Mouse (Mus musculus) CH12F3 (cell line): ENCODE data around the gene Pdik1l.
"Not testable (repeated sequence)": the region's sequence is repeated elsewhere in the genome, so short reads cannot be mapped to it uniquely, and the experiment has no call there.

ENCODE experiments used
- in situ Hi-C: fragments of 300-500 bp; cut with MboI; formaldehyde crosslinking; loops from 2 replicates; pipeline ENCODE4 v1.14.3; 2020; ENCODE audit warnings: low sequenced_read_pairs

Gene Pdik1l

DNA sequence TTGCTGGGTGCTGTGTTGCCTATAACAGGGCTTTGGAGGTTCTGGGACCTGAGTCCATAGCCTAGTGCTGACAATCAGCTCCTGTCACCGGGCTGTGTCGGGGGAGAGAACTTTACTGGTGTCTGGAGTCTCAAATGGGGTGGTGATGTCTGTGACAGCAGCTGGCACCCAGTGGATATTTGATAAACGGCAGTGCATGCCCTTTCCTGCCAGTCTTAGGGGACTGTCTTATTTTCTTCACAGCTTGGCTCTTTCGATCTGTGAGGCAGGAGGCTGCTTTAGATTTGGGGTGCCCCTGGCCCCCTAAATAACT is 11.8 kb upstream of the Pdik1l start:
- in situ Hi-C loops, result no loop called here

DNA sequence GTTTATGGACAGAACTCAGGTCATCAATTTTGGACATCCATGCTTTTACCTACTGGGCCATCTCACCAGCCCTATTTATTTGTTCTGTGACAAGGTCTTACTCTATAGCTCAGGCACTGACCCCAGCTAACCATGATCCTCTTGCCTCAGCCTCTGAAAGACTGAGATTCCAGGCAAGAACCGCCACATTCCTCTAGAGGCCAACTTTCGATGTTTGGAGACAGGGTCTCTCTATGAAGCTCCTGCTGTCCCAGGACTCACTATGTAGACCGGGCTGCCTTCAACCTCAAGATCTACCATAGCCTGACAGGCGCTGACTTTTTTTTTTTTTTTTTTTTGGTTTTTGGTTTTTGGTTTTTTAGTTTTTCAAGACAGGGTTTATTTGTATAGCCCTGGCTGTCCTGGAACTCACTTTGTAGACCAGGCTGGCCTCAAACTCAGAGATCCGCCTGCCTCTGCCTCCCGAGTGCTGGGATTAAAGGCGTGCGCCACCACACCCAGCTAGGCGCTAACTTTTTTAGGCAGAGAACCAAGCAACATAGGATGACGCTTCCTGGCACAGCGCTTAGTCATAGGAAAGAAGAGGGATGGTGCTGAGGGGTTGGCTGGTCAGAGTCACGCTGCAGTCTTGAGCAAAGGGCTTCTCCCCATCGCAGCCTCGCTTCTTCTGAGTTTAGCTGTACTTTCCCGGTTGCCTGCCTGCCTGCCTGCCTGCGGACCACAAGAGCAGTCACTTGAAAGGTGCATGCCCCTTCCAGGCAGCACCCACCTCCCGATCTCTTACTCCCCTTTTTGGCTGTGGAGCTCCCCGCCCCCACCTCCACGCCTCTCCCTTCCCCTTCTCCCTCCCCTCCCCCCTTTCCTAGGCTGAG is 11.2 kb upstream of the Pdik1l start:
- in situ Hi-C loops, result no loop called here

DNA sequence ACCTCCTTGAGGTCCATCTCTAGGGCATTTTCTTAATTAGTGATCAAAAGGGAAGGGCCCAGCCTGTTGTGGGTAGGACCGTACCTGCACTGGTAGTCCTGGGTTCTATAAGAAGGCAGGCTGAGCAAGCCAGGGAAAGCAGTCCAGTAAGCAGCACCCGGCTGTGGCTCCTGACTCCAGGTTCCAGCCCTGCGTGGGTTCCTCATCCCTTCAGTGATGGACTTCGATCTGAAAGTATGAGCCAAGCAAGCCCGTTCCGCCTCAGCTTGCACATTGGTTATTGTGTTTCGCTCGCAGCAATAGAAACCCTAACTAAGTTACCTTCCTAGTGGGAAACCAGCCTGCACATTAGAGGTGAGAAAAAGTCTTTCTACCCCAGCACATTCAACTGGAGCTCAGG is 9.7 kb upstream of the Pdik1l start:
- in situ Hi-C loops, result no loop called here

DNA sequence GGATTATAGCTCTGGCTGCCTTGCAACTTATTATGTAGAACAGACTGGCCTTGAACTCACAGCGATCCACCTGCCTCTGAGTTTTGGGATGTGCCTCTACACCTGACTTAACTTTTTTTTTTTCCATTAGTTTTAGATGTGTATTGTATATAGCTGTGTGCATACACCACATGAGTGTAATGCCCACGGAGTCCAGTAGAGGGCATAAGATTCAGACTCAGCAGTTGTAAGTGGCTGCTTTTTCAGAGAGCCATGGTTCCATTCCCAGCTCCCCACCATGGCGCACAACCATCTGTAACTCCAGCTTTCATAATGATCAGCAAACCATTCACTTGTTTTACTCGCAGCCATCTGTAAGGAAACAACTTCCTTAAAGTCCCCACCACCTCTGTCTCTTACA is 8.8 kb upstream of the Pdik1l start:
- in situ Hi-C loops, result no loop called here

DNA sequence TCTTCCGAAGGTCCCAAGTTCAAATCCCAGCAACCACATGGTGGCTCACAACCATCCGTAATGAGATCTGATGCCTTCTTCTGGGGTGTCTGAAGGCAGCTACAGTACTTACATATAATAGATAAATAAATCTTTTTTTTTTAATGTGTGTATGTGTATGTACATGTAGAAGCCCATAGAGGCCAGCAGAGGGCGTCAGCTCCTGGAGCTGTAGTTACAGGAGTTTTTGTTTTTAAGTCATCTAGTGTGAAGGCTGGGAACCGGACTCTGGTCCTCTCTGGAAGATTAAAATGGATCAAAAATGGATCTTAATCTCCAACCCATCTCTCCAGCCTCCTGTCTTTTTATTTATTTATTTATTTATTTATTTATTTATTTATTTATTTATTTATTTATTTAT is 8.4 kb upstream of the Pdik1l start:
- in situ Hi-C loops, result not testable (repeated sequence)

DNA sequence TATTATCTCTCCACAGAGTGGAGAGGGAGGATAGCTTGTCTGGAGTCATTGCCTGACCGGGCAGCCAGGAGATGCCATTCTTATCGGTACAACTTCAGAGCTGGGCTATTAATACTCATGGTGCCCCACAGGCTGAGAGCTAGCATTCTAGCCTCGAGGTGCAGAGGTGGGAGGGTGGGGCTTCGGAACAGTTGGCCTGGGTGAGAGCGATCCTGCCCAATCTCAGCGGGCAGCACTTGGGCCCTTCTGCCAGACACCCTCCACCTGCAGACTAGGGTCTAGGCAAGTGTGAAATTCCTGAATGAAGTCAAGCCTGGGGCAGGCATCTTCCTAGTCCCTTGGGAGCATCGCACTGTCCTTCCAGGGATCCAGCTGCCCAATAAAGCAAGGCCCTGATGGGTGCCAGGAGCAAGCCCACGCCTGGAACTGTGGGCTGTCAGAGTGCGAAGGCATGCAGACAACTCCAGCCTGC is 6.0 kb upstream of the Pdik1l start:
- in situ Hi-C loops, result no loop called here

DNA sequence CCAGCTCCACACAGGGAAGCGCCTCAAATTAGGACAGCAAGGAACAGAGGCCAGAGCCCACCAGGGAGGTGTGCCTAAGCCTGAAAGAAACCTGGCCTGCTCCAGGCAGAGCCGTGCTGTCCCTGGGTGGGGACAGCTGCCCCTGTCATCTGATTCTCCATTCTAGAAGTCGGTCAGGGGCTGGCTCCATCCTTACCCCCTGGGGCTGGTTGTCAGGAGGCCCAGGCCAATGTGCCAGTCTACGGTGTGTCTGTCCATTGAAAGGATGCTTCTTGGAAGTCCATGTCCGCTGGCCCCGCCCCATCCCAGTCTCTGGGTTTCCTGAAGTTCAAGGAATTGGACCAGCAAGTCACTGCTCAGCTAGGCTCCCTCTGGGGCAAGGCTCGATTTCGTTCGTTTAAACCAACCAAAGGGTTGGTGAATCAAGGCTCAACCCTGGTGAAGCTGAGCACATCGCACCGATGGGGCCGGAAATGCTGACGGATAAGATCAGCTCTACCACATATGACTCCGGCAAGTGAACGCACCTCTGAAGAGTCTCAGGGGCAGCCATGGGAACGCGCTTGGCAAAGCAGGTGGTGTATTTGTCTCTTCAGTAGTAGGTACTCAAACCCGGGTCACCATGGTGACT is 5.5 kb upstream of the Pdik1l start:
- in situ Hi-C loops, result no loop called here

DNA sequence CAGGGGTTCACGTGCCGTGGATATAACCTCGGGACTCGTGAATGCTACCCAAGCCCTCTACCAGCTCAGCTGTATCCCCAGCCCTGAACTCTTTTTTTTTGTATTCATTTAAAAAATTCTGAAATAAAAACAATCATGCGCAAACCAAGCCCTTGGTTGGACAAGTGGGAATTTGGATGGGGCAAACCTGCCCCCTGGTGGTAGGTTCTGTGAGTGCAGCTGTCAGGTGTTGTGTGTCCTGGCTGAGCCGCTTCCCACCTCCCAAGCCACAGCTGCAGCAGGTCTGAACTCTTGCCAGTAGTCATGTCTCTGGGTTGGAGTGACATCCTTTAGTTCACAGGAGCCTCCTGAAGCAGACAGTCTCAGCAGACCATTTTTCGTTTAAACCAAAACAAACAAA is 4.4 kb upstream of the Pdik1l start:
- in situ Hi-C loops, result no loop called here

DNA sequence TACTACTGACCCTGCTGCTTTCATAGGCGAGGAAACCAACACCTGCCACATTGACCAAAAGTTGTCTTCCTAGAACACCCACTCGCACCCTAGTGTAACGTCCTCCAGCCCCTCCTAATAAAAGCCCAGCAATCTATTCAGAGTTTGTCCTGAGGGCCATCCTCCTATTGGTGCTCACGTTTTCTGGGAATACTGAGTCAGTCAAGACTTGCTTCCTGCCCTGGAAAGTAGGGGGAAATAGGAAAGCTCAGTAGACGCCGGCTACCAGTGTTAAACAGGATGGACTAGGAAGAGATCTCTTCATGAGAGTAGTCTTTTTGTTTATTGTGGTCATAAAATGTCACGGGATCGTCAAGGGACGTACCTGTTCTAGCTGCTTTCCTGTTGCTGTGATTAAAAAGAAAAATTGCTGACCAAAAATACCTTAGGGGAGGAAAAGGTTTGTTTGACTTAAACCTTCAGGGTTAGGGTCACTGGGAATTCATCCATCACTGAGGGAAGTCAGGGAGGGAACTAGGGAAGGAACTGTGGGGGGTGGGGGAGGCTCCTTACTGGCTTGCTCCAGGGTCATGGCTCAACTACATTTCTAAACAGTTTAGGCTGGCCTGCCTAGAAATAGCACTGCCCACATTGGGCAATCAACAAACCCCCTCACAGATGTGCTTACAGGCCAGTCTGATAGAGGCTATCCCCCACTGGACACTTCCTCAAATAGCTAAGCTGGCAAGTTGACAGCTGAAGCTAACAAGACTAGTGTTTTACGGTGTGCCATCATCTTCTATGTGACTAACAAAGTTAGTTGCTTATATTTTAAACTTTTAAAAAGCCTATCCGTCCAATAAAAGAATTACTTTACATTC is 932 bp upstream of the Pdik1l start:
- in situ Hi-C loops, result no loop called here

DNA sequence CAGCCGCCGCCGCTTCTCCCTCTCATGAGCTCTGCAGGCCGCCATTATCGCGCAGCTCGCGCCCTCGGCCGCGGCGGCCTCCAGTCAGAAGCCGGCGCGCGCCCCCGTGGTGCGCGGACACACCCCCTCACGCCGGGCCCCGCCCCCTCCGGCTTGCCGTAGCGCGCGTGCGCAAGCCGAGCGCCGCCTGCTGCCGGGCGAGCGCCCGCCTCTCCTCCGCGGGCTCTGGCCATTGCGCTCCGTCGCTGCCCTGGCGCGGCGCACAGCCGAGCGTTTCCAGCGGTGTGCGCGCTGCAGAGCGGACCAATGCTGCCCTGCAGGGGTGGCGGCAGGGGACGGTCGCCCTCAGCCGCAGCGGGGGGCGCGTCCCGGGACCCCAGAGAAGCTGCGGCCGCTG is 529 bp downstream of the Pdik1l start:
- in situ Hi-C loops, result no loop called here

DNA sequence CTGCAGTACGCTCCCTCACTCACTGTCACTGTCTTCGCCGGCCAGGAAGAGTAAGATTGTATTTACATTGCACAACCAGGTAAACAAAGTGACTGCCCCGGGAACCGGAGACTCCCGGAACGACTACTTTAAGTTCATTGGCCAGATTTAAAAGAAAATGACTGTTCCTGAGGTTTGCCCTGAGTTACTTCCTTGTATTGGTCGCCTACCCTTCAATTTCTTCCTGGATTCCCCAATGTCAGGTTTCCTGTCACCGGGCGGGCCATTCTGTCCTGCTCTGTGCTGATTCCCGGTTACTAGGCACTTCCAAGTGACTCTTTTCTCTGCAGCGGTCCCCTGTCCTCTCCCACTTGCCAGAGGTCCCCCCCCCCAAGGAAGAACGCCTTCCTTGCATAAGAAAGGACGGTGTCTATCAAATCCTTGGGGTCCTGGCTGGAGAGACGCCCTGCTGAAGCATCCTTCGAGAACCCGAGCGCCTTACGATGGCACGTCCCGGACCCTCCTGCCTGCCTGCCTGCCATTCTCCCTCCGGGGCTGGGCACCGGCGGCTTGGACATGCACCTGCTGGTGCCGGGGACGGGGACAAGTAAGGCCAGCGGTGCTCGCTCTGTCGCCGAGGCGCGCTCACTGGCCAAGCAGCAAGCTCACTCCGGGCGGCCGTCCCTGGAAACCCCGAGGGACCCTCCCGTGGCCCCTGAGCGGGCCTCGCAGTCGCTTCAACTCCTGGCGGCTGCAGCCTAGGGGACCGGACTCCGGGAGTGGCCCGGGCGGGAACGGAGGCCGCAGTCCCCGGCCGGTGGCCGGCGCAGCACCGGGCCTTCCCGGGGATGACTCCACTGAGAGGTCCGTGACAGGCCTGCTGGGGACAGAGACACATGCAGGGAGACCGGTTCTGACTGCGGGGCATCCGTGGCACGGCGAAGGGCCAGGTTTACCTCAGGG is 1.2 kb downstream of the Pdik1l start:
- in situ Hi-C loops, result no loop called here

DNA sequence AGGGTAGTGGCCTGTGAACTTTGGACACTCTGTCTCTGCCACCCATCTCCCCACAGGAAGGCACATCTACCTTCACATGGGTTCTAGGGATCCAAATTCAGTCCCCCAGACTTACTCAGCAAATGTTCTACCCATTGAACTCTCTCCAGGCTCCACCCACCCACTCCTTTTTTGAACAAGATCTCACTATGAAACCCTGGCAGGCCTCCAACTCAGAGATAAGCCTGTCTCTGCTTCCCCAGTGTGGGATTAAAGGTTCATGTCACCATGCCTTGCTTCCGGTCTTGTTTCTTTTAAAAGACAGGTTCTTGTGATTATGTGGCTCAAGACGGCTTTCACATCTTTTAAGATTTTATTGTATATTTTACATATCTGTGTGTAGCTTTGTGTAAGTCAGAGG is 2.8 kb downstream of the Pdik1l start:
- in situ Hi-C loops, result no loop called here

DNA sequence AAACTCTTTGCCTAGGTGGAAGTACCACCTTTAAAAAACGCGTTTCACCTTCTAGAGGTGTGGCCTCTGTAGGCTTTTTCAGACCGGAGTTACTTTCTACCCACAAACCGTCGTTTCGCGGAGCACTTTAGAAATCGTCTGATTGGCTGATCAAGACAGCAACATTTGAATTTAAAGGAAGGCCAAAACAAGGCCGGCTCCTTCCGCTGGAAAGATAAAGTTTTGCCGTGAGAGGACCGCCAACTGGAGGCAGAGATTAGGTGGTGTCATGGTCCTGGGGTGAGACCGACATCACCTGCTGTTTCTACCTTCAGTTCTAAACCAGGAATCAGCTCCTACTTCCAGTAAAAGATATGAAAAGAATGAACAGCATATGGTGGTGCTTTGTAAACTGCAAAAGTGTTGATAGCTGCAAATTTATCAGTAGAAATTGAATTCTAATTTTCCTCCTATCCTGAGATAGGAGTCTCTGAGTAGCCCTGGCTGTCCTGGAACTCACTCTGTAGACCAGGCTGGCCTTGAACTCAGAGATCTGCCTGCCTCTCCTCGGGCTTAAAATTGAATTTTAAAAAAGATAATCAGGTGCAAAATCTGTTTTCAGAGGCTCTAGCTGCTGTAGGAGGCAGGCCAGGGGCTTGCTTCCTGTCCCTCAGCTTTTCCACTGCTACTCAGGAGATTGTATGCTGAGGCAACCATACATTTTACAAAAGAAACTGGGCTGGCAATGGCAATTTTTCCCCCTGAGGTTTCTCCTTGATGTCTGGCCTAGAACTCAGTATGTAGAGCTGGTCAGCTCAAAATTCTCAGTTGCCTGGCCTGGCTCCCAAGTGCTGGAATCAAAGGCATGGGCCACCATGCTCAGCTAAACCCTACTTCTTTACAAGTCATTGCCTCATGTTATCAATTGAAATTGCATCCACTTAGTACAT is 14.0 kb downstream of the Pdik1l start:
- in situ Hi-C loops, result no loop called here

DNA sequence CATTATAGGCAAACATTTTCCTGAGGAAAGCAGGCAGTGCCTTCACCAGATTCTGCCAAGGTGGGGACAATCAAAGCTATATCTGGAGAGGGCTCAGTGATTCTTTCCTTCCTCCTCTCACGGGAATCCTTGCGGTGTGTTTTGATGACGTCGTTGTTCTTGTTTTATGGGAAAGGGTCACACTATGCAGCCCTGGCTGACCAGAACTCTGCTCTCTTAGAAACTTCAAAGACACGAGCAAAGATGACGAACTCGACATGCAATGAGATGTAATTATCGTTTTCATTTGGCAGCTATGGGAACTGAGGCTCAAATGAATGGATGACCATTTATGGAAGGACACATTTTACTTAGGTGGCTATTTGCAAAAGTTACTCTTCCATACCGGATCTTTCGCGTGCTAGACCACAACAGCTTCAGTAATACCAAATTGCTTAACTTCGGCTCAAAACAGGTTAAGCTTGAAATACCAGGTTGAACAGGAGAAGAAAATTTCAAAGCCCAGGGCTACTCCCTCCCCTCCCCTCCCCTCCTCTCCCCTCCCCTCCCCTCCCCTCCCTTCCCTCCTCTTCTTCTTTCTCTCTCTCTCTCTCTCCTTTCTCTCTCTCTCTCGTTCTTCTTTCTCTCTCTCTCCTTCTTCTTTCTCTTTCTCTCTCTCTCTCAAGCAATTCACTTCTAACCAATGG is 14.8 kb downstream of the Pdik1l start:
- in situ Hi-C loops, result no loop called here

DNA sequence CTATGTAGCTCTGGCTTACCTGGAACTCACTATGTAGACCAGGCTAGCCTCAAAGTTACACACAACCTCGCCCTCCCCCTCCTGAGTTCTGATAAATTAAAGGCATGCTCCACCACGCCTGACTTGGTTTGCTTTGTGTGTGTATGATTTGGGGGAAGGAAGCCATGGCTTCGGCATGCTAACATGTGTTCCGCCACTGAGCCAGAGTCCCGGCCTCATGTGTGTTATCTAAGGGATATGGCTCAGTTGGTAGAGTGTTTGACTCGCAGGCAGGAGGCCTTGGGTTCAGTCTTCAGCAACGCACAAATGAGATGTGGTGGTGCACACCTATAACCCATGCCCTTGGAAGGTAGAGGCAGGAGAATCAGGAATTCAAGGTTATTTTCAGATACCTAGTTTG is 15.7 kb downstream of the Pdik1l start:
- in situ Hi-C loops, result no loop called here

DNA sequence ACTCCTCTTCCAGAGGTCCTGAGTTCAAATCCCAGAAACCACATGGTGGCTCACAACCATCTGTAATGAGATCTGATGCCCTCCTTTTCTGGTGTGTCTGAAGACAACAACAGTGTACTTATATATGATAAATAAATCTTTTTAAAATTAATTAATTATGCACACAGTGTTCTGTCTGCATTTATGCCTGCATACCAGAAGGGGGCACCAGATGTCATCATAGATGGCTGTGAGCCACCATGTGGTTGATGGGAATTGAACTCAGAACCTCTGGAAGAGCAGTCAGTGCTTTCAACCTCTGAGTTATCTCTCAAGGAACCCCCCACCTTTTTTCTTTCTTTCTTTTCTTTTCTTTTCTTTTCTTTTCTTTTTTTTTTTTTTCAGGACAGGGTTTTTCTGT is 18.1 kb downstream of the Pdik1l start:
- in situ Hi-C loops, result not testable (repeated sequence)

DNA sequence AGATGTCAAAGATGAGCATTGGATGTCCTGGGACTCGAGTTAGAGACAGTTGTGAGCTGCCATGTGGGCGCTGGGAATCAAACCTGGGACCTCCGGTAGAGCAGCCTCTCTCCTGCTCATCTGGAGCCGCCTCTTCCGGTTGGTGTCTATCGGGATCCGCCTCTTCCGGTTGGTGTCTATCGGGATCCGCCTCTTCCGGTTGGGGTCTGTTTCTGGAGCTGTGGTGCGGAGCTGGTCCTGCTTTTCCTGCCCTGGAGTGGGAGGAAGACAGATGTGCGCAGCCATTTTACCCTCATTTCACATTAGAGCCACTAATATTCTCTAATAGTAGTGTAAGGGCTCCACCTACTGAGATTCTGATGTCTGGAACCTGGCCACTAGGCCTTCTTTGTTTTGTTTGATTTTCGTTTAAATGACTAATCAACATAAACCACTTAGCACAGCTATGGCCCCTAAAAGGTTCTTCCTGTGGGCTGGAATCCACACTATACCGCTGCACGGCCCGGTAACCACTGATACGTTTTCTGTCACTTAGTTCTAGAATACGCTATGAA is 19.5 kb downstream of the Pdik1l start:
- in situ Hi-C loops, result no loop called here

DNA sequence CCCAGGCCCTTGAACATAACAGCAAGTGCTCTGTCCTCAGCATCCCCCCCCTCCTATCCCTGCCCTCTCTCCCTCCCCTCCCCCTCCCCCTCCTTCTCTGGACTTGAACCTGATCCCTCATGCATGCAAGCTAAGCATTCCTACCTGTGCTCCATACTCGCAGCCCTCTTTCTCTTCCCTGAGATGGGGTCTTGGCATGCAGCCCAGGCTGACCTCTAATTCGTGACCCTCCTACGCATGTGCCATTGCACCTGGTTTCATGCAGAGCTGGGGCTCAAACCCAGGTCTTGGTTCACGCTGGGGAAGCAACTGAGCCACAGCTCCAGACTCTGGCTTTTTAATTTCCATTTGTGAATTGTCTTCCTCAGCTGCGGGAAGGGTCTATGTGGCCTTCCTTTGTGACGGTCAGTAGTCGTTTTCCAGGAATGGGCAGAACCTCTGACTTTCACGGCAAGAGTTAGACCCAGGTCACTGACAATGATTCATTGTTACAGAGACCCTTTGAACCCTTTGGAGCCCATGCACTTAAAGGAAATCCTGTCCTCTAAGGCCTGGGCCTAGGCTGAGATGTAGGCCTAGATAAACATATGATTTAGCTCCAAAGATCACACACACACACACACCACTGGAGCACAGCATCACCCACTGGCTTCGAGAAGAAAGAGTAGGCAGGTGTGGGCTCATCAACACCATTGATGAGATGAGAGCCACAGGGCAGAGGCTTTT is 21.7 kb downstream of the Pdik1l start:
- in situ Hi-C loops, result no loop called here
